Mouse (Mus musculus): Measurements from ENCODE around the gene Klf6. TPM values are rescaled to one million over a fixed set of nuclear protein-coding genes. Genes with fewer than 3 reads are reported as not detected.
A peak's percentile ranks its signal among the peaks of the same experiment; 100 is the strongest.

Gene Klf6
- 42.6 and 43.6 TPM in 2 replicates for polyA plus RNA-seq (2016; fragmentation: Nextera tagmentation; extraction: Ambion mirVana)

DNA sequence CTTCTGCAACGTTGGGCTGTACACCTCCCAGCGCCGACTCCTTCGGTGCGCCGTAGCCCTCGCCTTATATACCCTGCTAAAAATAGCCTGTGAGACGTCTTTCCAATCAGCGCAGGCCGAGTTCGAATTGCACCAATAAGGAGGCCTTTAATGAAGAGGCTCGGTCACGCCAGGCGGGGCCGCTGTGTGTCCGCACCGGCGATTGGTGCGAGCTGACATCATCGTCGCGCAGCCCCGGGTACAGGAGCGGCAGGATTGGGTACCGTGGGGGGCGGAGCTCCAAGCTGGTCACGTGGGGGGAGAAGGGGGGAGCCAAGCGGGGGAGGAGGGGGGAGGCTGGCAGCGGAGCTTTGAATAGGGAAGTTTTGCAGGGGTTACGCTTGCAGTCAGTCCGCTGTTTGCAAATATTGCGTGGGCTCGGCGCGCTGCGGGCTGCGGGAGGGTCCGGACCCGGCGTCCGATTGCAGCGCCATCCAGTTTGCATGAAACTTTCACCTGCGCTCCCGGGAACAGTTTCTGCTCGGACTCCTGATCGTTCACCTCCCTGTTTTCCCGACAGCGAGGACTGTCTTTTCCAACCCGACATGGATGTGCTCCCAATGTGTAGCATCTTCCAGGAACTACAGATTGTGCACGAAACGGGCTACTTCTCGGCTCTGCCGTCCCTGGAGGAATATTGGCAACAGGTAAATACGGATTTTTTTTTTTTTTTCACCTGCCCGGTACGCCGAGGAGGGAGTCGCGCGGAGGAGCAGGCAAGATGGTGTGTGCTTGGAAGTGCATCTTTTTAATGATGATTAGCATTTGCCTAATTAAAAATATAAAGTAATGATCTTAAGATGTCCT, at the start of gene Klf6:
TSS of gene Klf6 (plus strand) at position 326 of the 846 bp plus-strand sequence.
- peaks cover 19% of the 10 kb centered on the region; the same call in 1 of the 2 replicates for H3K27me3 ChIP-seq (ENCODE audit: poor library complexity, severe bottlenecking)
- peaks cover 26% of the 10 kb centered on the region for H3K4me1 ChIP-seq
- no peaks in the 10 kb centered on the region for H3K9me3 ChIP-seq
- H3K36me3 ChIP-seq (replicated peaks) = peaks cover 18% of the 10 kb centered on the region
- H3K4me3 ChIP-seq = peak within 1 kb of the TSS; percentile 73
- under 1% methylated on average over 56 of the region's 60 CpGs for WGBS
- peak within 1 kb of the TSS; percentile 99 for H3K27ac ChIP-seq
- peak; percentile 98 for DNase-seq (ENCODE audit: extremely low spot score, low spot score)

DNA sequence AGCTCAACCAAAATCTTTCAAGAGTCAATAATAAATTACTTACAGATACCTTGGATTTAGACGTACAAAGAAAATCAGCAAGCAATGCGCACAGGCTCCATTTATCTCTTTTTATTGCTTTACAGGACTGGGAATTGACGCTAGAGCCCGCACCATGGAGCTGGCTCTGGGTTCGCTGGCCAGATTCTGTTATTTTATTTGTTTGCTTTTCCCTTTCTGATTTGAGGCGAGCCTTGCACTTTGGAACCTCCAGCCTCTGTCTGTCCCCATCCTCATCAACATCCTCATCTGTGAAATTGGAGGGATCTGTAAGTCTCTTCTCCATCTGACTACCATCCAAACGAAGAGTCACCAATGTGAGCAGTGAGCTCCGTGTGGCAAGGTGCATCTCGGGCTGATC, 47.8 kb upstream of the Klf6 start:
- Histone ChIP-seq H3K9me3 (no peaks in the 10 kb centered on the region), H3K27me3 (ENCODE audit: poor library complexity, severe bottlenecking) (no peaks in the 10 kb centered on the region), H3K4me3 (no peak overlapping the region), H3K4me1 (no peaks in the 10 kb centered on the region), H3K27ac (no peak overlapping the region), H3K36me3 (replicated peaks) (no peaks in the 10 kb centered on the region)
- WGBS = 92% methylated on average over 9 of the region's 9 CpGs
- DNase-seq (ENCODE audit: extremely low spot score, low spot score) = no peak

DNA sequence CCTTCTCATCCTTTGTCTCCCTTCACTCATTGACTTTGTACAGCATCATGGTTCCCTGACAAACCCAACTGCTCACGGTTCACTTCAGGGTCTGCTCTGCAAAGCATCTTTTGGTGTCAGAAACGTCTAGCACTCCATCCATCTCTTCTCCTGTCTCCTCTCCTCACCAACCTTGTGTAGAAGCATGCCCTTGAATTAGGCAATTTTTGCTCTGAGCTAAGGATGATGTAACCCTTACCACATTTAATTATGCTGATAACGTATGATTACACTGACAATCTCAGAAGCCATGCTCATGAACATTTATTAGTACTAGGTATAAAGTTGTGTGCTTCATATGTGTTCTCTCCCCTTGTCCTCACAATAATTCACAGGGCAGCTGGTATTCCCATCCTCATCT, 44.0 kb upstream of the Klf6 start:
- Histone ChIP-seq H3K9me3 (no peaks in the 10 kb centered on the region), H3K4me1 (no peaks in the 10 kb centered on the region), H3K27me3 (ENCODE audit: poor library complexity, severe bottlenecking) (no peaks in the 10 kb centered on the region), H3K27ac (no peak overlapping the region), H3K36me3 (replicated peaks) (no peaks in the 10 kb centered on the region), H3K4me3 (no peak overlapping the region)
- no peak for DNase-seq (ENCODE audit: extremely low spot score, low spot score)
- 92% methylated on average over 3 of the region's 3 CpGs for WGBS

DNA sequence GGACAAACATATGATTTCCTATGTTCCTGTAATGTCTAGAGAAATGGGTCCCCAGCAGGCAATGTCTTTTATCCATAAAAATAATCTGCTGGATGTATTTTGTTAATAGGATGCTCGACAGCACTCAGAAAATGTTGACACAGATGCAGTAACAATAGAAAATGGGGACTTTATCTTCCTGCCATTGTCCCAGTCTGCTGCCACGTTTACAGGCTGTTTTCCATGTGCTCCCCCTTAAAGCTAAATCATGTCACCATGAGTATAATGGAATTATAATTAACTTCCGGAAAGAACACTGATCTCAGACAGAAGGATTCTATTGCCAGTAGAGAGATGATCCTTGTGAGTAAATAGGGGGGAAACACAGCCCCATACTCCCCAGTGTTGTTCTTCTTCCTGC, 42.1 kb upstream of the Klf6 start:
- Histone ChIP-seq H3K9me3 (no peaks in the 10 kb centered on the region), H3K27ac (no peak overlapping the region), H3K27me3 (ENCODE audit: poor library complexity, severe bottlenecking) (no peaks in the 10 kb centered on the region), H3K4me1 (no peaks in the 10 kb centered on the region), H3K36me3 (replicated peaks) (no peaks in the 10 kb centered on the region), H3K4me3 (no peak overlapping the region)
- no peak for DNase-seq (ENCODE audit: extremely low spot score, low spot score)
- WGBS = 68% methylated on average over 3 of the region's 3 CpGs

GRCm38 (mm10) chr13:5822586-5822985, 38.7 kb upstream of the Klf6 start:
- H3K36me3 ChIP-seq (replicated peaks) = no peaks in the 10 kb centered on the region
- H3K27ac ChIP-seq = no peak overlapping the region
- WGBS = 83% methylated on average over 11 of the region's 11 CpGs
- H3K9me3 ChIP-seq = no peaks in the 10 kb centered on the region
- H3K27me3 ChIP-seq (ENCODE audit: poor library complexity, severe bottlenecking) = no peaks in the 10 kb centered on the region
- peaks cover 4% of the 10 kb centered on the region; the same call in 1 of the 2 replicates for H3K4me1 ChIP-seq
- no peak overlapping the region for H3K4me3 ChIP-seq
- no peak for DNase-seq (ENCODE audit: extremely low spot score, low spot score)

- H3K4me3 ChIP-seq = no peak overlapping the region
Measured at GRCm38 (mm10) chr13:5823150-5823549, 38.1 kb upstream of the Klf6 start.

DNA sequence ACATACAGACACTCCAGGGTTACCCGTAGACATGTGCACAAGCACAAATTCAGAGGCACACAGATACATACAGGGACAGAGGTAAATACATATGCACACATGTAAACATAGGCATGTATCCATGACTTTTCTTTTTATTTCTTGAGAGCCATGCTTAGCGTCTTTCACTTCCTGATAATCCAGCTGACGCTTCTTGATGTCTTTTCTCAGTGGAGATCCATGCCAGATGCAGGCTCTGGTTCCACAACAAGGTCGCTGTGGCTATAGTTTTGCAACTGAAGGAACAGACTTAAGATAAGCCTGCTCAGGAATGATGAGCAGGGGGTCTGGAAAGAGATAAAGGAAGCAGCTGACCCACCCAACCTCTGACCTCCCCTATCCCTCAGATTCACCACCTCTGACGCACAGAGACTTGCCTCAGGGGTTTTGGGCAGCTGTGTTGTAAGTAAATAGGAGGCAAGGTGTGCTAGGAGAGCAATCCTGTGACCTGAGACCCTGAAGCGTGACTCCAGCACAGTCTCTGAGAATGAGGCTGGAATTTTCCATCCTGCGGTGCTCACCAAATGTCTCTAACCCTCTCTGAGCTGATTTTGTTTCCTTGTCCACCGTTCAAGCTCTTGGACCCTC, 37.0 kb upstream of the Klf6 start:
- DNase-seq (ENCODE audit: extremely low spot score, low spot score) = no peak
- Histone ChIP-seq H3K27me3 (ENCODE audit: poor library complexity, severe bottlenecking) (peaks cover under 1% of the 10 kb centered on the region; the same call in 1 of the 2 replicates), H3K9me3 (no peaks in the 10 kb centered on the region), H3K27ac (no peak overlapping the region), H3K4me3 (no peak overlapping the region), H3K36me3 (replicated peaks) (no peaks in the 10 kb centered on the region), H3K4me1 (peaks cover 4% of the 10 kb centered on the region; the same call in 1 of the 2 replicates)
- WGBS = 62% methylated on average over 8 of the region's 8 CpGs

More at GRCm38 (mm10) chr13:5823150-5823549, 38.1 kb upstream of the Klf6 start:
- Histone ChIP-seq H3K27me3 (ENCODE audit: poor library complexity, severe bottlenecking) (no peaks in the 10 kb centered on the region), H3K36me3 (replicated peaks) (no peaks in the 10 kb centered on the region), H3K4me1 (peaks cover 4% of the 10 kb centered on the region; the same call in 1 of the 2 replicates), H3K27ac (no peak overlapping the region), H3K9me3 (no peaks in the 10 kb centered on the region)
- 86% methylated on average over 7 of the region's 7 CpGs for WGBS
- no peak for DNase-seq (ENCODE audit: extremely low spot score, low spot score)

DNA sequence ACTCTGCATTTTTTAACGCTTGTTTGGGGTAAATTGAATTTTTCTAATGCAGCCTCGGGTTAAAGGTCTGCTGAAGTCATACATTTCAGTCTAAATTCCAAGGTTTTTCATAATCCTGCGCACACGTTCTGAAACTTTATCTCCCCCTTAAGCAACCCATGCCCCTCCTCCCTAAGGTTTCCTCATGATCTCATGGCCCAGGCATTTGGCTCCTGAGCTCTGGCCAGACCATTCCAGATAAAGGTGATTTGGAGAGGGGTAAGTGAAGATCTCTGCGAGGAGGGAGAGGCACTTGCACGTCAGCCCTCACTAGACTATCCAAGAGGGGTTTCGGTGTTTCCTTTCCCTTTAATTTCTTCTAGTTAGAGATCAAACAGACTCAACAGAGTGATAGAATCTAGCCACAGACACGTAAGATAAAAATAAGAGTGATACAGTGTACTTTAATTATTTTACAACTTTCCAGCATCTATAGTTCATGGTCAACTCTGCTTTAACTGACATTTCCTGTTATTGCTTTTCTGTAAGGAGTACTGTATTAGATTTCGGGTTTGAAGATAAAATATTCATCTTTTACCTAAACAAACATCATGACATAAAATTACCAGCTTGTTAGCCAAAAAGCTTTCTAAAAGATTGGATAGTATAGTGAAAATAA, 35.0 kb upstream of the Klf6 start:
- Histone ChIP-seq H3K36me3 (replicated peaks) (no peaks in the 10 kb centered on the region), H3K4me3 (no peak overlapping the region), H3K27ac (no peak overlapping the region), H3K4me1 (peaks cover 8% of the 10 kb centered on the region; the same call in 1 of the 2 replicates), H3K27me3 (ENCODE audit: poor library complexity, severe bottlenecking) (peaks cover 18% of the 10 kb centered on the region), H3K9me3 (no peaks in the 10 kb centered on the region)
- 65% methylated on average over 9 of the region's 9 CpGs for WGBS
- DNase-seq (ENCODE audit: extremely low spot score, low spot score) = no peak

- no peaks in the 10 kb centered on the region for H3K36me3 ChIP-seq (replicated peaks)
- H3K4me1 ChIP-seq = peaks cover 13% of the 10 kb centered on the region
- no peak overlapping the region for H3K4me3 ChIP-seq
- DNase-seq (ENCODE audit: extremely low spot score, low spot score) = no peak
- no peaks in the 10 kb centered on the region for H3K9me3 ChIP-seq
- H3K27me3 ChIP-seq (ENCODE audit: poor library complexity, severe bottlenecking) = peaks cover 51% of the 10 kb centered on the region
- under 1% methylated on average over 7 of the region's 7 CpGs for WGBS
- H3K27ac ChIP-seq = no peak overlapping the region
Measured at GRCm38 (mm10) chr13:5831976-5832375, 29.3 kb upstream of the Klf6 start.

- H3K9me3 ChIP-seq = no peaks in the 10 kb centered on the region
- no peak for DNase-seq (ENCODE audit: extremely low spot score, low spot score)
- no peak overlapping the region for H3K4me3 ChIP-seq
- no peak overlapping the region for H3K27ac ChIP-seq
- peaks cover 26% of the 10 kb centered on the region for H3K27me3 ChIP-seq (ENCODE audit: poor library complexity, severe bottlenecking)
- H3K4me1 ChIP-seq = peaks cover 2% of the 10 kb centered on the region
- 90% methylated on average over 4 of the region's 4 CpGs for WGBS
- no peaks in the 10 kb centered on the region for H3K36me3 ChIP-seq (replicated peaks)
Measured at GRCm38 (mm10) chr13:5837174-5837777, 24.0 kb upstream of the Klf6 start.

DNA sequence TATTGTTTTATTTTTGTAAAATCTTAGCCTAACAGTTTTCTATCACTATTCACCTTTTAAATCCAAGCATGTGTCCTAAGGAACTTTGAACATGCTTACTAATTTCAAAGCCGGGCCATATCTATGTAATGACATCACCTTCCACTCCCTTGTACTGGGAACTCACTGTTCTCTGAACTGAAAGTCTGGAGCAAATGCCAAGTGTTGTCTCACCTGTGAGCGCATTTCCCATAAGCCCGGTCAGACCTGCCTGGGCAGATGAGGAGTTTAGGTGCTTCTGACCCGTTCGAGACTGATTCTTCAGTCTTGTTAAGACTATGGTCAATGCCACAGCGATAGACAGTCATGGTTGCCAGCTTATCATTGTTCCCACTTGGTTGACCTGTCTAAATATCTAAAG, 19.9 kb upstream of the Klf6 start:
- H3K4me3 ChIP-seq = no peak overlapping the region
- no peaks in the 10 kb centered on the region for H3K36me3 ChIP-seq (replicated peaks)
- no peaks in the 10 kb centered on the region for H3K4me1 ChIP-seq
- H3K9me3 ChIP-seq = no peaks in the 10 kb centered on the region
- H3K27ac ChIP-seq = no peak overlapping the region
- 94% methylated on average over 6 of the region's 6 CpGs for WGBS
- H3K27me3 ChIP-seq (ENCODE audit: poor library complexity, severe bottlenecking) = no peaks in the 10 kb centered on the region
- DNase-seq (ENCODE audit: extremely low spot score, low spot score) = no peak

DNA sequence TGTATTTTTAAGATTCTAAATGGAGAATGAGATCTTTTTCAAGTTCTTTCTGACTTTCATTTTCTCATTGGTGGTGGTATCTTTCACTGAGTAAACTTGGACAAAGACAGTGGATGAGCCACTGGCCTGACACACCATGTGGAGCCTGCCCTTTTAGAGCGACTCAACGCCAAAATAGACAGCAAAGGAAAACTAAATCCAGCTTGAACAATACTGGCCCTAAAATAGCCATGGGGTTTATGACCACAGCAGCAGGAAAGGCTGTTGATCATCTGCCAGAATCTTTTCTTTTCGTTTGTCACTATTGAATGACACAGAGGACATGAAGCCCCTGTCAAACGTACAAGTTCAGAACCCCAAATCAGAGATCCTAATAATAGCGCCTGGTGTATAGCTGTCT, 18.4 kb upstream of the Klf6 start:
- Histone ChIP-seq H3K4me1 (no peaks in the 10 kb centered on the region), H3K27ac (no peak overlapping the region), H3K27me3 (ENCODE audit: poor library complexity, severe bottlenecking) (no peaks in the 10 kb centered on the region), H3K9me3 (no peaks in the 10 kb centered on the region), H3K36me3 (replicated peaks) (no peaks in the 10 kb centered on the region), H3K4me3 (no peak overlapping the region)
- WGBS = 85% methylated on average over 5 of the region's 5 CpGs
- no peak for DNase-seq (ENCODE audit: extremely low spot score, low spot score)

Data from forebrain, embryonic 10.5 days (tissue).